Mouse (Mus musculus): ENCODE measurements around the gene Hnrnpul2. TPM values are rescaled to one million over a fixed set of nuclear protein-coding genes. Genes with fewer than 3 reads are reported as not detected.
"Not testable (repeated sequence)": the region's sequence is repeated elsewhere in the genome, so short reads cannot be mapped to it uniquely, and the experiment has no call there.

Gene Hnrnpul2
- total RNA-seq, 2 experiments from 2014 or later, result 123 to 127 TPM

DNA sequence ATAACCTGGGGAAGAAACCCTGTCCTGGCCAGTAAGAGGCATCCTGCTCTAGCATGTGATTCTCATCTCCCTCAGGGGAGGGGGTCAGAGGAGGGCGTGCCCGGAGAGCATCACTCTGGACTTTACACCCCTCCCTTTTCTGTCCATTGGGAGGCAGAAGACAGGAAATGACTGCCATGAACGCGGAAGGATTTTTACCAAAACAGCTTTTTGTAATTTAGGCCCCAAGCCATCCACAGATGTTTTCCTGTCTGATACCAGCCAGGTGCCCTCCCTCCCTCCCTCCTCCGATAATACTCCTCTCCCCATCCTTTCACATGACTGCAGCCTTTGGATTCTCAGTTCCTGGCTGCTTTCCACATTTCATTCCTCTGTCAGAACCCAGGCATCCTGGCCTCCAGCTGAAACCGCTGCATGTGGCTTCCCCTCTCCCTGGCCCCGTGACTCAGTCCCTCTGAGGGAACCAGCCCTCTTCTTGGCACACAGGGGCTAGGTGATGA, 30.6 kb downstream of the Hnrnpul2 start, which contains the start of gene Lrrn4cl:
TSS of gene Lrrn4cl (plus strand) at position 367 of the 500 bp plus-strand sequence.
- DNase-seq (ENCODE audit: low spot score in 2 of 2), result no peak

DNA sequence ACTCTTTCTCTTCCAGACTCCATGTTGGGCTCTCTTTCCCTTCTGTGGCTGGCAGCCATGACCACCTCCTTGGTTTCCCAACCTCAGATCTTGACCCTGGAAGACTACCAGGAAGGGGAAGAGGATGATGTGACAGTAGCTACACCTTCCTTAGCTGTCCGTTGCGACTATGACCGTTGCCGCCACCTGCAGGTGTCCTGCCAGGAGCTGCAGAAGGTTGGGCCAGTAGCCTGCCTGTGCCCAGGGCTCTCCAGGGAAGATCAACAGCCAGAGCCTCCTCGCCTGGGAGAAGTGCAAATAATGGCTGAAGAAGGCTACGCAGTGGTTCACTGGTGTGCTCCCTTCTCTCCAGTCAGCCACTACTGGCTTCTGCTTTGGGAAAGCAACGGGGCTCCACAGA, 31.8 kb downstream of the Hnrnpul2 start:
- DNase-seq (ENCODE audit: low spot score in 2 of 2), result no peak

DNA sequence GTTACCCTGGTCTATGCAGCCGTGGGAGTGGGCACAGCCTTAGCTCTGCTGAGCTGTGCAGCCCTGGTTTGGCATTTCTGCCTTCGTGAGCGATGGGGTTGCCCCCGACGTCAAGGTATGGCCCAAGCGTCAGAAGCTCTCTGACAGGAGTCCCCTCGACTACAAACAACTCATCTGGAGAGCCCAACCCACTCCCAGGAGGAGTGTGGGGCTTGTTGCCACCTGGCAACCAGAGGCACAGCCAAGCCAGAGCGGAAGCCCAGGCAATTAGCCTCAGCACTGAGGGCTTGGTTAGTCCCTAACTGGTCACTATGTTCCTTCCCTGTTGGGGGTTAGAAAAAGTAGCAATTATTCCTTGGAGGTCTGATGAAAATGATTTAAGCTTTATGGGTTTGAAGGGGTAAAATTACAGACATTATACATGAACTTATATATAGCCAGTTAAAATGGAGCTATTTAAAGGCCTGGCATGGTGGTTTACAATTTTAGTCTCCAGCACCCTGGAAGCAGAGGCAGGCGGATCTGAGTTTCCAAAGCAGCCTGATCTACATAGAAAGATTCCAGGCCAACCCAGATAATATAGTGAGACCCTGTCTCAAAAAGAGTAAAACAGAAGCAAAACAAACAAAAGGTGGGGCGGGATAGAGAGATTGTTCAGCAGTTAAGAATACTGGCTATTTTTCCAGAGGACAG, 32.6 kb downstream of the Hnrnpul2 start:
- DNase-seq (ENCODE audit: low spot score in 2 of 2), result peak in 1 of 2 experiments; percentile 23

DNA sequence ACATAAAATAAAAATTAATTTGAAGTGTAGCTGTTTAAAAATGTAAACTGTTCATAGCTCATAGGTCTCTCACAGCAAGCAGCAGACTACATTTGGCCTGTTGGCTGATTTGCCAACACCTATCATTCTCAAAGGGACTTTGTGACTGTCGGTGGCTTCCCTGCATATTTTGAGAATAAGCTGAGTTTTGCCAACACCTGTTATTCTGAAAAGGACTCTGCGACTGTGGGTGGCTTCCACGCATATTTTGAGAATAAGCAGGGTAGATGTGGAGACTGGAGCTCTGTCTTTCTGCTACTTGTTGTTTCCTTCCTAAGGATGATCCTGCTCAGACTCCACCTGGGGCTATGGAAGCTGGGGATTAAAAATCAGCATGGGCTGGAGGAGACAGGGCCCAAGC, 33.3 kb downstream of the Hnrnpul2 start:
- peak in 1 of 2 experiments; percentile 21 for DNase-seq (ENCODE audit: low spot score in 2 of 2)

DNA sequence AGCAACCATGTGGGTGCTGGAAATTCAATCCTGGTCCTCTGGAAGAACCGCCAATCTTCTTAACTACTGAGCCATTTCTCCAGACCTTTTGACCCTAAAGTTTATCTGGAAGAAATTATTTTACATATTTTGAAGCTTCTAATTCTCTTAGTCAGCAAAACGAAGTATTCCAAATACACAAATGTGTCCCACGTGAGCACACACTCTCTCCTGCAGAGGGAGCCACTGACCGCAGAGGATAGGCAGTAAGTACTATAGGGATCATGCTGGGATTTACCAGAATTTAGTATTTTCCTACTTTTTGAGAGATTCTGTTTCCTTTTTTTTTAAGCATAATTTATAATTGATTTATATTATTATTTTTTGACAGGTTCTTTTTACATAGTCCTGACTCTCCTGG, 37.9 kb downstream of the Hnrnpul2 start:
- peak in 1 of 2 experiments; percentile 60 for DNase-seq (ENCODE audit: low spot score in 2 of 2)

DNA sequence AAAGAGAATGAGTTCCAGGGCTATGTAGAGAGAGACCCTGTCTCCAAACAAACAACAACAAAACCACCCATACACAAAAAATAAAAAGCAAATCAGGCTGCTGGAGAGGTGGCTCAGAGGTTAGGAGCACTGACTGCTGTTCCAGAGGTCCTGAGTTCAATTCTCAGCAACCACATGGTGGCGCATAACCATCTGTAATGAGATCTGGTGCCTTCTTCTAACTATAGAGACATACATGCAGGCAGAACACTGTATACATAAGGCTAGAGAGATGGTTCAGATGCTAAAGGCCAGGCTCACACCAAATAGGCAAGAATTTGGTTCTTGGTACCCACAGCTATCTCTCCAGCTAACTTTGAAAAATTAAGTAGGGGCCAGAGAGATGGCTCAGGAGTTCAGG, 39.2 kb downstream of the Hnrnpul2 start:
- DNase-seq (ENCODE audit: low spot score in 2 of 2), result no peak

DNA sequence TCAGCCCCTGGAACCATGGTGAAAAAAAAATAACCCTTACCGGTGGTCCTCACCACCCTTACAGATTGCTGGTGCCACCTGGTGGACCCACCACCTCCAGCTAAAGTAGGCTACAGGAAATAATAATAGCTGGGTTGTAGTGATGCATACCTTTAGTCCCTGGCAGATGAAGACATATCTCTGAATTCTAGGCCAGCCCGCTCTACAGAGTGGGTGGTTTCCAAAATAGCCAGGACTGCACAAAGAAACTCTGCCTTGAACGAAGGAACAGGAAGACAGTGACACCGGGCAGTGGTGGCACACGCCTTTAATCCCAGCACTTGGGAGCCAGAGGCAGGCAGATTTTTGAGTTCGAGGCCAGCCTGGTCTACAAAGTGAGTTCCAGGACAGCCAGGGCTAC, 44.5 kb downstream of the Hnrnpul2 start:
- DNase-seq (ENCODE audit: low spot score in 2 of 2), result no peak

DNA sequence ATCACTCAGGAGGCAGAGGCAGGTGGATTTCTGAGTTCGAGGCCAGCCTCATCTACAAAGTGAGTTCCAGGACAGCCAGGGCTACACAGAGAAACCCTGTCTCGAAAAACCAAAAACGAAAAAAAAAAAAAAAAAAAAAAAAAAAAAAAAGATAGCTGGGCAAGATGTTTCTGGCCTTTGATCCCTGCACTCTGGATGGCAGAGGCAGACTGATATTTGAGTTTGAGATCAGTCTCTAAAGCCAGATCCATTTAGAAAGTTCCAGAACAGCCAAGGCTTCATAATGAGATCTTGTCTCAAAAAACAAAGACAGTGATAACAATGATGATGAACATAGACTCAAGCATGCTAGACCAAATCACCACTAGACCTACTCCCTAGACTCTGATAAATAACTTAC, 50.6 kb downstream of the Hnrnpul2 start:
- DNase-seq (ENCODE audit: low spot score in 2 of 2), result not testable (repeated sequence)

DNA sequence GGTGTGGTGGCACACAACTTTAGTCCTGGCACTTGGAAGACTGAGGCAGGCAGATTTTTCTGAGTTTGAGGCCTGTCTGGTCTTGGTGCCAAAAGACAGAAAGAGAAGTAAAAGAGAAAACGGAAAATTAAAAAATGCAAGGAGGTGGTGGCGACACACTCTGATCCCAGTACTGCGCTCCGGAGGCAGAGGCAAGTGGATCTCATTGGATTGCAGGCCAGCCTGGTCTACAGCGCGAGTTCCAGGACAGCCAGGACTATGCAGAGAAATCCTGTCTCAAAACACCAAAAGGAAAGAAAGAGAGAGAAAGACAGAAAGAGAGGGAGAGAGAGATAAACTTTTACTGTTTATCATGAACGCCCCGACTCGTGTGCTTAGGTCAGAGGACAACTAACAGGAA, 51.0 kb downstream of the Hnrnpul2 start:
- no peak for DNase-seq (ENCODE audit: low spot score in 2 of 2)

DNA sequence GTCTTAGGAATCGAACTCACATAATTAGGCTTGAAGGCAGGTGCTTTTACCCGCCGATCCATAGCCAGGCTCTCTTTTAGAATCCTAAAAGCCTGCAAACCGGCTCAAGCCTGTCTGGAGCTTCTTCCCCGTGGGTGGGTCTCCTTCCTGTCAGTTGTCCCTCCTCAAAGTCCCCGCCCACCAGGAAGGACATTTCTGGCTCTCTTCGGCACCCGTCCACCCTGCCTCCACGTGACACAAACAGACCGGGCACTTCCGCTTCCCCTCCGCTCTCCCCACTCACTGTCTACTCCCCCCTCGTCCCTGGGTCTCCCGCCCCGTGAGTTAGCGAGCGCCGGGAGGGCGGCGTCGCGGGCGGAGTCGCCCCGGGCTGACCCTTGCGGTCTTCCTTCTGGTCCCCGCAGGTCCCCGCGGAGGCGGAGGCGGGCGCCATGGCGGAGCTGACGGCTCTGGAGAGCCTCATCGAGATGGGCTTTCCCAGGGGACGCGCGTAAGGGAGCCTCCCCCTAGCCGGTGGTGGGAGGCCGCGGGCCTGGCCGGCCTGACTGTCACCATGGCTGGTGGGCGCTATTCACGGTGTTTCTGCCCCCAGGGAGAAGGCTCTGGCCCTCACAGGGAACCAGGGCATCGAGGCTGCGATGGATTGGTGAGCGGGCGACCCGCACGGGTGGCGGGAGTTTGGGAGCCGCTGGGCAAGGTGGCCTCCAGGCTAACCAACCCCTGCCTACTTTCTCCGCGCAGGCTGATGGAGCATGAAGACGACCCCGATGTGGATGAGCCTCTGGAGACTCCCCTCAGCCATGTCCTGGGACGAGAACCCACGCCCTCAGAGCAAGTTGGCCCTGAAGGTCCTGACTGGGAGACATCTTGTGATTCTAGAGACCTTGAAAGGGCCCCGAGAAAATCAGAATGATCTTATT, 51.7 kb downstream of the Hnrnpul2 start, which contains the start of gene Ubxn1:
TSS of gene Ubxn1 (plus strand) at position 230 of the 920 bp plus-strand sequence.
- peak; percentile 98 to 99 for DNase-seq (ENCODE audit: low spot score in 2 of 2)

DNA sequence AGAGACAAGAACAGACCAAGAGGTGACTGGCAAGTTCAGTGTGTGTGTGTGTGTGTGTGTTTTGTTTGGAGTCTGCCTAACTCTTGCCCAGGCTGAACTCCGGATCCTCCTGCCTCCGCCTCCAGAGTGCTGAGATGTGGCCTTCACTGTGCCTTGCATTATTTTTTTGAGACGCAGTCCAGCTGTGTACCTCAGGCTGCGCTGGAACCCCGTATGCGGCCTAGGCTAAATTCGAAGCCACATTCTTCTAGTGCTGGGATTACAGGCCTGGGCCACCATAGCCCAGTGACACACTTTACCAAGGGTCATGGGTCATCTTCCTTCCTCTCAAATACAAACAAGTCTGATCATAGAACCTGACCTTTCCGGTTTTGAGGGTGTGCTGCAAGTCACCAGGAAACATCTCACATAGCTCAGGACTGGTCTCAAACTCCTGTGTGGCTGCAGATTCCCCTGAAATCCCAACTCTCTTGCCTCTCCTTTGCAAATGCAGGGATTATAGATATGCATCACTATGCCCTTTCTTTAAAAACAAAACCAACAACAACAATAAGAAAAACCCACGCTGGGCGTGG, 52.5 kb downstream of the Hnrnpul2 start:
- no peak for DNase-seq (ENCODE audit: low spot score in 2 of 2)

DNA sequence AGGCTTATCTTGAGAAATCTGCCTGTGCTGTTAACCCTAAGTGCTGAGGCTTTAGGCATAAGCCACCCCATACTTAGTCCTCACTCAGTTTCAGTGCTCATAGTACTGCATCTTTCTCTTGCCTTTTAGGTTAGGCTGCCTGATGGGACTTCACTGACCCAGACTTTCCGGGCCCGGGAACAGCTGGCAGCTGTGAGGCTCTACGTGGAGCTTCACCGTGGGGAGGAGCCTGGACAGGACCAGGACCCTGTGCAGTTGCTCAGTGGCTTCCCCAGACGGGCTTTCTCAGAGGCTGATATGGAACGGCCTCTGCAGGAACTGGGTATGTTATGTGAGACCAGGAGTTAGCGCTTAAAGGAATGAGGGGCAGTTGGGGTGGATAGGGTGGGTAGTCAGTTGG, 55.2 kb downstream of the Hnrnpul2 start:
- DNase-seq (ENCODE audit: low spot score in 2 of 2), result no peak

DNA sequence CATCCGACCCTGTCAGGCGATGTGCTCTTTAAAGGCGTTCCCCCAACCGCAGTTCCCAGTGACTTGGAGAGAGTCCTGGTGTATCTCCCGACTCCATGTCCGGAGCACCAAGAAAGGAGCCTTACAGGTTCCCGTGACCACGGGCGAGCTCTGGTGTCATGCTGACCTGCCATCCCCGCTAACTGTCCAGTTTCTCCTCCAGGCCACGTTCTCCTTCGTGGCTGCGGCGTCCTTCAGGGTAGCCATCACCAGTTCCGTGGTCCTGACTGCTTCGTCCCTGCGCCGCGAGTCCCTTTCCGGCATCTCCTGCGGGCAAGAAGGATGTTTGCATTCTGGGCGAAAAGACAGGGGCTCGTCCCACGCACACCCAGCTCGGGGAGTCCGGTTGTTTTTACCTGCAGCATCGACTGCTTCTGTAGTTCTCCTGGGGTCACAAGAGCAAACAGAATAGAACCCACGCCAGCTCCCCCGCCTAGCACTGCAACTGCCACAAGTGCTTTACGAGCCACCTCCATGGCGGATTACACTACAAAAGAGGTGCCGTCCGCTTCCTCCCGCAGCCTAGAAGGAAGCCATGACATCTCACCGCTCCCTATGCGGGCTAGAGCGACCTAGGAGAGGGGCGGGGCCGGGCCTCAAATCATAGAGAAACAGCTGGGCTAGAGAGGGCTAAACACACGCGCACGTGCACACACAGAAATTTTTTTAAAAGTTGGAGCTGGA, 60.7 kb downstream of the Hnrnpul2 start, which contains the start of gene Uqcc3:
TSS of gene Uqcc3 (minus strand) at position 613 of the 723 bp plus-strand sequence.
- peak; percentile 85 to 90 for DNase-seq (ENCODE audit: low spot score in 2 of 2)

DNA sequence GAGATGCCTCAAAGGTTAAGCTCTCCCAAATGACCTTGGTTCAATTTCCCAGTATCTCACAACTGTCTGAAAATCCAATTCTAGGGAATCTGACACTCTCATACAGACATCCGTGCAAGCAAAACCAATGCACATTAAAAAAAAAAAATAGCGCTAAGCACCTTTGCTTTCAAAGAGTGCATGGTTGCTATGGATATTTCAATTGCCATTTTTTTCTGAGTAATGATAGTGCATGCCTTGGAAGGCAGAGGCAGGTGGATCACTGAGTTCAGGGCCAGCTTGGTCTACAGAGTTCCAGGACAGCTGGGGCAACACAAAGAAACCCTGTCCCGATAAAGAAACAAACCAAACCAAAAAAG, 61.2 kb downstream of the Hnrnpul2 start:
- DNase-seq (ENCODE audit: low spot score in 2 of 2), result no peak

DNA sequence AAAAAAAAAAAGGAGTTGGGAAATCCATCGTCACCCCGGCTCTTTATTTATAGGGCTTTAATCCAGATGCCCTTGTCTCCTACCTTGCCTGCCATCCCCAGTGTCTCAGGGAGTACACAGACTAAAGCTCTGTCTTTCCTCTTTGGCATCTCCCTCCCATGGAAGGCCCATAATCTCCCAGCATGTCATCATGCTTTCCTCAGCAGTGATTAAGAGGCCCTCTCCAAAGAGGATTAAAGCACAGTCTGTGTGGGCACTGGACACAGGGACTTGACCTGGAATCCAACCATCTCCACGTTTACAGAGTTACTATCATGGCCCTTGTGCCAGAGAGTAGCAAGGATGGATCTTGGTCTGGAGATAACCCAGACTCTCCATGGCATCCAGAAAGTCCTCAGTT, 63.8 kb downstream of the Hnrnpul2 start, which contains the start of the genes Lbhd1 and Gm49403:
TSS of gene Lbhd1 (plus strand) at position 117 of the 400 bp plus-strand sequence.
TSS of gene Gm49403 (plus strand) at position 315 of the 400 bp plus-strand sequence.
- DNase-seq (ENCODE audit: low spot score in 2 of 2), result no peak

Other genes with a start within 250 kb of the Hnrnpul2 start
- gene Slc22a8, start 228.8 kb upstream of the Hnrnpul2 start, total RNA-seq (2021), result 10 to 100 TPM; 11.9 to 14.0 TPM
- 1 to 10 TPM; 9.1 to 9.4 TPM for gene Slc22a6, start 202.0 kb upstream of the Hnrnpul2 start, total RNA-seq (2021)
- gene Chrm1, start 156.2 kb upstream of the Hnrnpul2 start, total RNA-seq (2021), result 100 to 1,000 TPM; 141 to 144 TPM
- 100 to 1,000 TPM; 148 to 152 TPM for gene Slc3a2, start 96.6 kb upstream of the Hnrnpul2 start, total RNA-seq (2021)
- gene Wdr74, start 84.2 kb upstream of the Hnrnpul2 start, total RNA-seq (2021), result 10 to 100 TPM; 46.9 to 50.5 TPM
- gene 1700092M07Rik, start 79.3 kb upstream of the Hnrnpul2 start, total RNA-seq (2021), result 1 to 10 TPM in 1 of 2 experiments, under 1 TPM in 1; 0.94 to 1.5 TPM
- gene Stx5a, start 78.6 kb upstream of the Hnrnpul2 start, total RNA-seq (2021), result 10 to 100 TPM; 70.1 to 72.7 TPM
- 10 to 100 TPM; 78.1 to 88.5 TPM for gene Nxf1, start 62.9 kb upstream of the Hnrnpul2 start, total RNA-seq (2021)
- gene Tmem223, start 49.0 kb upstream of the Hnrnpul2 start, total RNA-seq (2021), result 10 to 100 TPM; 57.3 to 63.7 TPM
- gene Tmem179b, start 45.5 kb upstream of the Hnrnpul2 start, total RNA-seq (2021), result 1 to 10 TPM; 7.6 to 7.8 TPM
- 10 to 100 TPM; 13.7 to 15.9 TPM for gene Taf6l, start 33.6 kb upstream of the Hnrnpul2 start, total RNA-seq (2021)
- 100 to 1,000 TPM; 106 to 107 TPM for gene Polr2g, start 21.4 kb upstream of the Hnrnpul2 start, total RNA-seq (2021)
- gene Zbtb3, start 17.5 kb upstream of the Hnrnpul2 start, total RNA-seq (2021), result 1 to 10 TPM; 5.5 to 6.0 TPM
- 10 to 100 TPM; 38.7 to 42.4 TPM for gene Ttc9c, start 677 bp upstream of the Hnrnpul2 start, total RNA-seq (2021)
- 1 to 10 TPM in 1 of 2 experiments, not detected in 1; 2.3 TPM for gene AC129217.1, start 9.8 kb downstream of the Hnrnpul2 start, total RNA-seq (2021)
- 100 to 1,000 TPM in 1 of 2 experiments, 10 to 100 TPM in 1; 98.1 to 112 TPM for gene Bscl2, start 17.5 kb downstream of the Hnrnpul2 start, total RNA-seq (2021)
- 100 to 1,000 TPM; 181 to 184 TPM for gene Gng3, start 19.2 kb downstream of the Hnrnpul2 start, total RNA-seq (2021)
- gene Lrrn4cl, start 30.8 kb downstream of the Hnrnpul2 start, total RNA-seq (2021), result 1 to 10 TPM; 1.2 to 1.7 TPM
- 10 to 100 TPM; 91.4 to 96.7 TPM for gene Ubxn1, start 51.5 kb downstream of the Hnrnpul2 start, total RNA-seq (2021)
- gene Uqcc3, start 60.9 kb downstream of the Hnrnpul2 start, total RNA-seq (2021), result 10 to 100 TPM; 29.7 to 37.1 TPM
- gene Lbhd1, start 63.7 kb downstream of the Hnrnpul2 start, total RNA-seq (2021), result 1 to 10 TPM; 8.2 TPM
- gene Gm49403, start 63.9 kb downstream of the Hnrnpul2 start, total RNA-seq (2021), result not detected
- gene 1810009A15Rik, start 68.8 kb downstream of the Hnrnpul2 start, total RNA-seq (2021), result 10 to 100 TPM; 20.2 to 23.0 TPM
- 1 to 10 TPM; 2.1 to 3.8 TPM for gene Gm49416, start 68.9 kb downstream of the Hnrnpul2 start, total RNA-seq (2021)
- 10 to 100 TPM; 23.9 to 24.6 TPM for gene Ints5, start 73.0 kb downstream of the Hnrnpul2 start, total RNA-seq (2021)
- gene Ganab, start 78.1 kb downstream of the Hnrnpul2 start, total RNA-seq (2021), result 10 to 100 TPM; 93.2 to 93.8 TPM
- 100 to 1,000 TPM; 188 to 189 TPM for gene B3gat3, start 100.4 kb downstream of the Hnrnpul2 start, total RNA-seq (2021)
- gene Rom1, start 109.3 kb downstream of the Hnrnpul2 start, total RNA-seq (2021), result 1 to 10 TPM; 6.4 to 7.6 TPM
- 10 to 100 TPM in 1 of 2 experiments, 1 to 10 TPM in 1; 9.0 to 11.5 TPM for gene Eml3, start 109.5 kb downstream of the Hnrnpul2 start, total RNA-seq (2021)
- gene Mta2, start 121.9 kb downstream of the Hnrnpul2 start, total RNA-seq (2021), result 10 to 100 TPM; 49.6 to 49.8 TPM
- gene Tut1, start 133.8 kb downstream of the Hnrnpul2 start, total RNA-seq (2021), result 10 to 100 TPM; 22.5 to 23.7 TPM
- 100 to 1,000 TPM; 251 to 256 TPM for gene Eef1g, start 147.0 kb downstream of the Hnrnpul2 start, total RNA-seq (2021)
- gene Ahnak, start 169.3 kb downstream of the Hnrnpul2 start, total RNA-seq (2021), result 10 to 100 TPM; 18.6 to 23.5 TPM

All from left cerebral cortex, adult 18-20 months (tissue).